Mouse (Mus musculus) megakaryocyte-erythroid progenitor cell, adult 5-6 weeks (primary cell): ENCODE measurements at regions not wholly inside any gene's neighbourhood (a gene's known extent, or its start where the extent isn't known, plus 50 kb on each side); places are given as distances from the start of the nearest gene placed in this dataset.
A peak's percentile ranks its signal among the peaks of the same experiment; 100 is the strongest.

ENCODE experiments used
- ATAC-seq: replicated peaks from 2 replicates; pipeline ENCODE4 v1.8.0; 2016; ENCODE audit warnings: mild to moderate bottlenecking, inconsistent platforms; ENCODE audit not compliant: severe bottlenecking, poor library complexity, low FRiP score, low TSS enrichment

DNA sequence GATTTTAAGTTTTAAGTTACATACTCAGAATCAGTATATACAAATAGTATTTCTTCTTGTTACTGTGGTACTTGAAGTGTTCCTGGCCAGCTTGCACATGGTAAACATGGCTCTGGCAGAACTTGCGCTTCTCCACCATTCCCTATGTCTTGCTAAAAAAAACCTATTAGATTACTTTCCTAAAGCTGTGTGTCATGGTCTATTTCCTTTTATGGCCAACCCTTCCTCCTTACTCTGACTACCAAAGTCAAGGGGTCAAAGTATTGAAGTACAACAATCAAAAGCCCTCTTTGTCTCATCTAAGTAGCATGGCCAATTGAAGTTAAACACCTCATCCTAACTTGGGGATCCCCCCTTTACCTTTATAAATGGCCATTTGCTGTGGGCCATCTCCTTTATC is 223.6 kb upstream of the 2610001J05Rik start:
- no peak for ATAC-seq

DNA sequence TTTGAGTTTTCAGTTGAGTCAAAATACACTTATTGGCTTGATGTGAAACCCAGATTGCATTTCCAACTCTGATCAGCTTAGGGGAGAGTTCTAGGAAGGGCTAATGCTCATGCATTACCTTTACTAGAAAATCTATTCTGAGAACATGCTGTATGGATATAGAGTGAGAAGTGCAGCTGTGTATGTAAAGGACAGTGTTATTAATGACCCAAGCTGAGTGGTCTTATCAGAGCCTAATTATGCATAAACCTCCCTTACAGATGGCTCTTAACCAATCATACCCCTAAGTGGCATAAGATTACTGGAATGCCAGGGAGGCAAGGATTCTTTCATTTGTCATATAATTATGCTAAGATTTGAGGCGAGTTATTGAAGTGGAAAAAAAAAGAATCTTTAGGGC is 210.6 kb upstream of the 2610001J05Rik start:
- no peak for ATAC-seq

GRCm38 (mm10) chr6:14063735-14064134 is 192.4 kb upstream of the 2610001J05Rik start:
- no peak for ATAC-seq

- no peak for ATAC-seq
Observed at GRCm38 (mm10) chr6:14046560-14046959, 175.2 kb upstream of the 2610001J05Rik start.

GRCm38 (mm10) chr6:14044654-14045053 is 173.3 kb upstream of the 2610001J05Rik start:
- ATAC-seq: no peak

- 0 out of 2 replicates have a peak, but pooled peaks have one; percentile 47 for ATAC-seq
Observed at GRCm38 (mm10) chr6:14025898-14026297, 154.6 kb upstream of the 2610001J05Rik start.

GRCm38 (mm10) chr6:14018928-14019327 is 147.6 kb upstream of the 2610001J05Rik start:
- no peak for ATAC-seq

DNA sequence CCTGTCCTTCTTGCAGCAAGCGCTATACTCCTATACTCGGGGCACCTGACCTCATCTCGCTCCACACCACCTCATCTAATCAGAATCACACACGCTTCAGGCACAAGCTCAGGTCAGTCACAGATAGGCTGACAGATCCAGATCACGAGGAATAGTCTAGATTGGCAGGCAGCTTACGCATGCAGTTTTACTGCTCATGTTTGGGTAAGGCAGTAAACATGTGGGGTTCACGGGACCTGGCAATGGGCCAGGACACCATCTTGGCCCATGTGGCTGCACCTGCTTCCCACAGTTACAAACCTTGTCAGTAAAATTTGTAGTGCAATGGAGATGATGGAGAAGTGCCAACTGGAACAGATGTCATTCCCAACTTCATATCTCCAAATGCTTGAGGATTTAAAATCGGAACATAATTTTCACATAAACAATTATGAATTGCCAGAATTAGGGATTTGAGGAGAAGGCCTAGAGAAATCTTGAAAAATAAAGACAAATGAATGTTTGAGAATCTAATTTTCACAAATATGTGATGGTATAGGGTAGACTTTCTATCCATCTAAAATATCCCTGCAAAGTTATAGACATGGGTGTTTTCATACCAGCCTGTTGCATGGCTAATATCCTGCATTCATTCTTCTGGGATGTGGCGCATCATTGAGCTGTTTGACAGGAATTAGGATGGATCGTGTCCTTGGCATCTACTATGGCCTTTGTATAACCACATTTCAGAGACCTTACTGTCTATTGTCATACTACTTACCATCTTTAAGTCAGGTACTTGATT is 111.5 kb upstream of the 2610001J05Rik start:
- no peak for ATAC-seq

DNA sequence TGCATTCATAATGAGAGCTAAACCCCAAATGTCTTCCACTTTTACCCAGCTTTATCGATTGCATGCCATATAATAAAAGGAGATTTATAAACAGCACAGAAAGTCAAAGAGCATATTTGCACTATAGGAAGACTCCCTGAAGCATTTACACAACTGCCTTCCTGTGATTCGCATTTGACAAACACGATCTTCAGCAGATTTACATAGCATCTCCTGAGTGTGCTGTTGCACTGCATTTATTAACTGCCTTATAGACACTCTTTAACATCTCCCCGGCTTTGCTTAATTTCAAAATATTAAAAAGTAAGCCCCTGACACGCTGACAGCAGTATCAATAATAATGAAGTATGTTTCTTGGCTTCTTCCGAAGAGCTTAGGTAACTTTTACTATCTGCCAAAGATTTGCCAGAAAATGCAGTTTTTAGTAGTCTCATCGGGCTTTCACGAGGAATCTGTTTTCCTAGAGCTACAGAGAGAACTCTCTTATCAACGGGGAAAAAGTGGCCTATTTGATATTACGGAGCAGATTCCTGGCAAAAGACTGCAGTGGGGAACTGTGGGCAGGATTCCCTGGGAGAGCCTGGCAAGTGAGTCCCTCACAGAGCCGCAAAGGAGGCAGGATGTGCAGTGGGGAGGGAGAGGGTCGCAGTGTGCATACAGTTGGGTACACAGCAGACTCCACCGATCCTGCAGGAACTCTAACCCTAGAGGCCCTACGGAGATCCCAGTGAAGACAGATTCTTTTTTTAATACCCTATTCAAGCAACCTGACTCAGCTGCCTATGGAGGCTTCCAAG is 103.6 kb upstream of the 2610001J05Rik start:
- ATAC-seq: no peak

DNA sequence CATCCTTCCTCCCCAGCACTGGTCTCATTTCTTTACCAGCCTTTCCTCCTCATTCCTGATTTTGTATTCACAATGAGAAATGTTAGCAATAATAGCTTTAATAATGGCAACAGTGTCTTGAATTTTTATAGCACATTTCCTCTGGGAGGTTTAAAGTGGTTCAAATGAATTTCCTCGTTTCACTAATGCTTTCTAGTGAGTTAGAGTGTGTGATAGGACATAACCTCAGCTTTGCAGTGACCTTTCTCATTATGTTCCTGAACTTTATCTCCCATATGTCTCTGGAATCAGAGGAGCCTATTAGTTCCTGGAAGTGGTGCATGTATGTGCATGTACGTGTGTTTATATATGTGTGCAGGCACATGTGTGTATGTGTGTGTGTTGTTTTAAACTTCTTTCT is 93.2 kb upstream of the 2610001J05Rik start:
- ATAC-seq: no peak

- no peak for ATAC-seq
Observed at GRCm38 (mm10) chr6:13964013-13964412, 92.7 kb upstream of the 2610001J05Rik start.

- ATAC-seq: no peak
Observed at GRCm38 (mm10) chr6:13949640-13950039, 78.3 kb upstream of the 2610001J05Rik start.

DNA sequence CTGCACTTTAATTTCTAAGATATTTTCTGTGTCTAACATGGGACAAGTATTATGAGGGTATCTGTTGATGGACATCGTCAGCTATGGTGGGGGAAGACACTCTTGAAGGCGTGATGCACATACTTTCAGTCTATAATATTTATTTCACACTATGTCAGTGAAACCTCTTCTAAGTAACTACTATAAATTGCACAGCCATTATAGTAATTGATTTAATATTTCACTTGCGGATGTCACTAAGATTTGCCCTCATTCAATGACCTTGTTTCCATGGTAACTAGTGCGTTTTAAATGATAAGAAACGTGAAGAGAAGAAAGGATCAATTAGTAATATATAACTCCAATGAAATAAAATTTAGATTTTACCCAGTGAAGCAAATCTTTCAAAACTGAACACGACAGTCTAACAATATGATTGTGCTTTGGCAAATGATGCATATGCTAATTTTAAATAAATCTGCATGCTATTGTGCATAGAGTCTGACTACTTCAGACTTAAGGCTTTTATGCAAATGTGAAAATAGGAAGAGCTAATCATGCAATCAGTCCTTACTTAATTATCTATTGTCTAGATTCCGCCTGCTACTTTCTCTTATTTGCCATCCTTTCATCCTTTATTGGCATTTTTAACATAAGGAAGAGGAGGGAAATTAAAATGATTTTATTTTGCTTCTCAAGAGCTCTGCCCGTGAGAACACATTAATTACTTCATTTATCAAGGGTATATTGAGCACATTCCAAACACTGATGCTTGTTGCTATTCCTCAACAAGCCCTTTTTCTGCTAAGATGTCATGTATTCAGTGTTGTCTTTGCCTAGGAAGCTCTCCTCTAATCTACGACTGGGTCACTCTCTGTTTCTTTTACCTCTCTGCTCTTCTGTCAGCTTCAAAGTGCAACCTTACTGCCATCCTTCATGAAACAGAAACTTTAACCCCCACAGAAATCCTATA is 49.8 kb upstream of the 2610001J05Rik start:
- no peak for ATAC-seq
